Mouse (Mus musculus) left cerebral cortex, postnatal 4 days (tissue): ENCODE results near the gene Fam221a. TPM values are rescaled to one million over a fixed set of nuclear protein-coding genes. Genes with fewer than 3 reads are reported as not detected.

Experiments used
- DNase-seq: peaks from one replicate; pipeline ENCODE4 v3.0.0-alpha.2; 2022
- intact Hi-C: fragments of 180-260 bp; cut with DNase I; formaldehyde crosslinking; loops from one replicate; pipeline ENCODE4 v1.15.1; 2025
- total RNA-seq, 2 experiments: library from RNA; stranded (reverse); gene quantifications; 2 replicates each; pipeline ENCODE4 v1.2.3; 2021

The Fam221a gene
- 1 to 10 TPM; 2.4 to 2.9 TPM for total RNA-seq

GRCm38 (mm10) chr6:49367159-49368054, at the start of gene Fam221a:
Fam221a (plus strand) TSS chr6:49367739.
- DNase-seq: peak; percentile 86
- intact Hi-C loops: loop anchor here (5.0 kb wide), 1 partner anchor 45 kb away; no protein-coding TSS in a partner anchor

GRCm38 (mm10) chr6:49318966-49319594, 48.5 kb upstream of the Fam221a start, which contains the start of gene Ccdc126:
Ccdc126 (plus strand) TSS chr6:49319274.
- DNase-seq: peak; percentile 99

GRCm38 (mm10) chr6:49319595-49320315, 47.8 kb upstream of the Fam221a start:
- no peak for DNase-seq
- intact Hi-C loops: loop anchor here (2.0 to 5.0 kb wide), 2 partner anchors 48 to 77 kb away; partner anchors contain the start of gene Fam221a

More at GRCm38 (mm10) chr6:49318966-49319594, 48.5 kb upstream of the Fam221a start, which contains the start of gene Ccdc126:
- intact Hi-C loops: loop anchor here (2.0 kb wide), 1 partner anchor 78 kb away; no protein-coding TSS in a partner anchor

GRCm38 (mm10) chr6:49321341-49321740, 46.2 kb upstream of the Fam221a start:
- intact Hi-C loops: loop anchor here (5.0 kb wide), 1 partner anchor 46 kb away; the partner anchor contains the start of gene Fam221a
- no peak for DNase-seq

- intact Hi-C loops: loop anchor here (5.0 kb wide), 1 partner anchor 45 kb away; the partner anchor contains the start of gene Fam221a
- no peak for DNase-seq
These were observed 45.5 kb upstream of the Fam221a start for GRCm38 (mm10) chr6:49322056-49322455.

GRCm38 (mm10) chr6:49322986-49323385, 44.6 kb upstream of the Fam221a start:
- intact Hi-C loops: loop anchor here (5.0 kb wide), 1 partner anchor 44 kb away; the partner anchor contains the start of gene Fam221a
- DNase-seq: no peak

GRCm38 (mm10) chr6:49324528-49324927, 43.0 kb upstream of the Fam221a start:
- DNase-seq: no peak
- intact Hi-C loops: loop anchor here (5.0 kb wide), 1 partner anchor 43 kb away; the partner anchor contains the start of gene Fam221a

- intact Hi-C loops: no loop called here
- DNase-seq: no peak
These were observed 42.2 kb upstream of the Fam221a start for GRCm38 (mm10) chr6:49325294-49325693.

- intact Hi-C loops: no loop called here
- DNase-seq: no peak
These were observed 40.7 kb upstream of the Fam221a start for GRCm38 (mm10) chr6:49326846-49327245.

- intact Hi-C loops: no loop called here
These were observed 36.0 kb upstream of the Fam221a start for GRCm38 (mm10) chr6:49331369-49332059.

GRCm38 (mm10) chr6:49332060-49332370, 35.5 kb upstream of the Fam221a start:
- DNase-seq: no peak
- intact Hi-C loops: no loop called here

More at GRCm38 (mm10) chr6:49331369-49332059, 36.0 kb upstream of the Fam221a start:
- no peak for DNase-seq

- intact Hi-C loops: no loop called here
- peak; percentile 30 for DNase-seq
These were observed 29.0 kb upstream of the Fam221a start for GRCm38 (mm10) chr6:49338566-49338965.

GRCm38 (mm10) chr6:49339145-49339544, 28.4 kb upstream of the Fam221a start:
- DNase-seq: no peak
- intact Hi-C loops: no loop called here

- no peak for DNase-seq
- intact Hi-C loops: no loop called here
These were observed 23.6 kb upstream of the Fam221a start for GRCm38 (mm10) chr6:49343737-49344469.

- DNase-seq: no peak
- intact Hi-C loops: no loop called here
These were observed 17.7 kb upstream of the Fam221a start for GRCm38 (mm10) chr6:49349826-49350225.

- no peak for DNase-seq
- intact Hi-C loops: no loop called here
These were observed 12.9 kb upstream of the Fam221a start for GRCm38 (mm10) chr6:49354613-49355012.

GRCm38 (mm10) chr6:49355171-49355570, 12.4 kb upstream of the Fam221a start:
- intact Hi-C loops: no loop called here
- DNase-seq: no peak

- no peak for DNase-seq
These were observed 7.1 kb upstream of the Fam221a start for GRCm38 (mm10) chr6:49360420-49360819.

GRCm38 (mm10) chr6:49368212-49368611, 673 bp downstream of the Fam221a start:
- no peak for DNase-seq

More at GRCm38 (mm10) chr6:49360420-49360819, 7.1 kb upstream of the Fam221a start:
- intact Hi-C loops: no loop called here

More at GRCm38 (mm10) chr6:49368212-49368611, 673 bp downstream of the Fam221a start:
- intact Hi-C loops: loop anchor here (5.0 kb wide), 1 partner anchor 46 kb away; no protein-coding TSS in a partner anchor
